Mouse (Mus musculus): ENCODE results near the gene Sigirr.

DNA sequence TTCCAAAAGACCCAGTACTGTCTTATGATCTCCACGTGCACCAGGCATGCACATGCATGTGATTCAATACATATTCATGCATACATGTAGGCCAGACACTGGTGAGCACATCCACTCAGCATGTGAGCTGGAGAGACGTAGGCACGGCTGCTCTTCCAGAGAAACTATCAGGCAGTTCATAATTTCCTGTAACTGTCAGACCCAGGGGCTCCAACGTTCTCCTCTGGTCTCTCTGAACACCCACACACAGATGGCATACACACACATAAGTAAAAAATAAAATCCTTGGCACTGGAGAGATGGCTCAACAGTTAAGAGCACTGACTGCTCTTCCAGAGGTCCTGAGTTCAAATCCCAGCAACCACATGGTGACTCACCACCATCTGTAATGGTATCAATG is 26.6 kb downstream of the Sigirr start:
- no peak for TF ChIP-seq CTCF (IDR thresholded peaks at IDR 0.05; ENCODE audit: low read depth)
- TF ChIP-seq EP300 (optimal IDR thresholded peaks at IDR 0.05), result no peak

All from stomach, postnatal 0 days (tissue).